Mouse (Mus musculus): ENCODE results near the gene Rhbdd1. TPM values are rescaled to one million over a fixed set of nuclear protein-coding genes. Genes with fewer than 3 reads are reported as not detected.

Rhbdd1 gene
- polyA plus RNA-seq (2017; shearing (Covaris generic)) = 32.4 TPM

GRCm38 (mm10) chr1:82316111-82316745, at the start of gene Rhbdd1:
Rhbdd1 (plus strand) TSS chr1:82316452.

GRCm38 (mm10) chr1:82291151-82291797, 25.0 kb upstream of the Rhbdd1 start, which contains the start of gene Irs1:
Irs1 (minus strand) TSS chr1:82291416.

Other genes with a start within 250 kb of the Rhbdd1 start
- not detected for gene Gm9747, start 83.3 kb upstream of the Rhbdd1 start, polyA plus RNA-seq (2017; shearing (Covaris generic))
- gene Irs1, start 25.0 kb upstream of the Rhbdd1 start, polyA plus RNA-seq (2017; shearing (Covaris generic)) = 0.04 TPM

All from CD4-positive, CD25-positive, alpha-beta regulatory T cell, adult 9 weeks (primary cell).